Mouse (Mus musculus): Measurements from ENCODE around the gene Meiob. TPM values are rescaled to one million over a fixed set of nuclear protein-coding genes. Genes with fewer than 3 reads are reported as not detected.

Meiob gene
- total and polyA plus RNA-seq, 2 experiments from 2014 or later, result 0.12 TPM; not detected in 1

DNA sequence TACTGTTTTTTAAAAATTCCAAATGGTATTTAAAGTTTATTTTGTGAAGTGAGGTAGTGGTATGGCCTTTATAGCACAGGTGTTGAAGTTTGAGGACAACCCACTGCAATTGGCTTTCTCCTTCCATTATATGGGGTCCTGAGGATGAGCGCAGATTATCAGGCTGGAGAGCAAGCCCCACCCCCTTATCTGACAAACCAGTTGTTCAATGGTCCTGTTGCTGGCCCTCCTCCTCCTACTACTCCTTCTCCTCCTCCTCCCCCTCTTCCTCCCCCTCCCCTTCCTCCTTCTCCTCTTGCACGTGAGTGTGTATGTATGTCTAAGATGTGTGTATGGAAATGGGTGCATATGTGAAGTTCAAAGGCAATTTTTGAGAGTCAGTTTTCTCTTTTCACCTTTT, 8.1 kb downstream of the Meiob start:
- TF ChIP-seq CTCF (IDR thresholded peaks at IDR 0.05), result no peak
- no peak for ATAC-seq (ENCODE audit: low FRiP score)
- Histone ChIP-seq H3K27me3 (ENCODE audit: insufficient read depth, low read length) (peaks cover 3% of the 10 kb centered on the region; the same call in 1 of the 2 replicates), H3K9me3 (ENCODE audit: low read length) (no peaks in the 10 kb centered on the region), H3K4me2 (ENCODE audit: low read depth, low read length, poor library complexity, severe bottlenecking) (no peak overlapping the region), H3K4me3 (ENCODE audit: low read depth, low read length) (no peak overlapping the region), H3K27ac (ENCODE audit: low read depth, low read length) (no peak overlapping the region), H3K4me1 (ENCODE audit: insufficient read depth, low read length) (no peaks in the 10 kb centered on the region), H3K36me3 (ENCODE audit: insufficient read depth, low read length) (no peaks in the 10 kb centered on the region), H3K9ac (replicated peaks; ENCODE audit: low read length, poor library complexity, severe bottlenecking) (no peak overlapping the region)
- 34% methylated on average over 2 of the region's 2 CpGs for WGBS
- DNase-seq (ENCODE audit: low spot score), result no peak

DNA sequence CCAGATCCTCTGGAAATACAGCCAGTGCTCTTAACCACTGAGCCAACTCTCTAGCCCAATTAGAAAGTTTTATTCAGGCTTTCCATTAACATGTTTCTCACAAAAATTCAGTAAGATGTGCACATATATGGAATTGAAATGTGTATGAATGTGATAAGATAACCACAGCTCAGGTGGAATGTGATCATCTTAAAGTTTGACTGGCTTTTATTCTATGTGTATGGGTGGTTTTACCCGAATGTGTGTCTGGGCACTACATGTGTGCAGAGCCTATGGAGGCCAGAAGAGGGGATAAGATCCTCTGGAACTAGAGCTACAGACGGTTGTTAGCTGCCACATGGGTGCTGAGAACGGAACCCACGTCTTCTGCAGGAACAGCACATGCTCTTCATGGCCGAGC, 11.2 kb downstream of the Meiob start:
- DNase-seq (ENCODE audit: low spot score) (no peak), ATAC-seq (ENCODE audit: low FRiP score) (no peak)
- Histone ChIP-seq H3K27ac (ENCODE audit: low read depth, low read length) (no peak overlapping the region), H3K27me3 (ENCODE audit: insufficient read depth, low read length) (0 out of 2 replicates have a peak, but pooled peaks cover 3% of the 10 kb centered on the region), H3K9ac (replicated peaks; ENCODE audit: low read length, poor library complexity, severe bottlenecking) (no peak overlapping the region), H3K36me3 (ENCODE audit: insufficient read depth, low read length) (no peaks in the 10 kb centered on the region), H3K4me3 (ENCODE audit: low read depth, low read length) (no peak overlapping the region), H3K9me3 (ENCODE audit: low read length) (no peaks in the 10 kb centered on the region), H3K4me2 (ENCODE audit: low read depth, low read length, poor library complexity, severe bottlenecking) (no peak overlapping the region), H3K4me1 (ENCODE audit: insufficient read depth, low read length) (no peaks in the 10 kb centered on the region)
- WGBS, result 80% methylated on average over 5 of the region's 5 CpGs
- TF ChIP-seq CTCF (IDR thresholded peaks at IDR 0.05), result no peak

DNA sequence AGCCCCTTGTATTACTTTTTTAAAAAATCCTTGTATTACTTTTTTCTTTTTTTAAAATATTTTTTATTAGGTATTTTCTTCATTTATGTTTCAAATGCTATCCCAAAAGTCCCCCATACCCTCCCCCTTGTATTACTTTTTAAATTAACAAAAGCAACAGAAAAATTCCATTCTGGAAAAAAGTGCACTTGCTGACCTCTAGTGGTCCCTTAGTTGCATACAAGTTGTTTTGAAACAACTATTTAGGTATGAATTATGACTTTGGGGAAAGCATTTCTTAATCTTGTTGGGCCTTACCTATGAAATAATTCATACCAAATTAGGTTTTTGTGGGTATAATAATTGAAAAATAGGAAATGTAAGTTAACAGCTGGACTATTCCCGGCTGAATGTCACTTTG, 13.4 kb downstream of the Meiob start:
- no peaks in the 10 kb centered on the region for H3K9me3 ChIP-seq (ENCODE audit: low read length)
- DNase-seq (ENCODE audit: low spot score) (peak; percentile 15), ATAC-seq (ENCODE audit: low FRiP score) (no peak)
- H3K36me3 ChIP-seq (ENCODE audit: insufficient read depth, low read length), result no peaks in the 10 kb centered on the region
- no peak overlapping the region for H3K27ac ChIP-seq (ENCODE audit: low read depth, low read length)
- peak; percentile 69 for TF ChIP-seq CTCF (IDR thresholded peaks at IDR 0.05)
- H3K4me3 ChIP-seq (ENCODE audit: low read depth, low read length), result no peak overlapping the region
- no peak overlapping the region for H3K4me2 ChIP-seq (ENCODE audit: low read depth, low read length, poor library complexity, severe bottlenecking)
- no peak overlapping the region for H3K9ac ChIP-seq (replicated peaks; ENCODE audit: low read length, poor library complexity, severe bottlenecking)
- WGBS, result 44% methylated on average over 1 of the region's 1 CpGs
- H3K4me1 ChIP-seq (ENCODE audit: insufficient read depth, low read length), result no peaks in the 10 kb centered on the region
- H3K27me3 ChIP-seq (ENCODE audit: insufficient read depth, low read length), result 0 out of 2 replicates have a peak, but pooled peaks cover 5% of the 10 kb centered on the region

DNA sequence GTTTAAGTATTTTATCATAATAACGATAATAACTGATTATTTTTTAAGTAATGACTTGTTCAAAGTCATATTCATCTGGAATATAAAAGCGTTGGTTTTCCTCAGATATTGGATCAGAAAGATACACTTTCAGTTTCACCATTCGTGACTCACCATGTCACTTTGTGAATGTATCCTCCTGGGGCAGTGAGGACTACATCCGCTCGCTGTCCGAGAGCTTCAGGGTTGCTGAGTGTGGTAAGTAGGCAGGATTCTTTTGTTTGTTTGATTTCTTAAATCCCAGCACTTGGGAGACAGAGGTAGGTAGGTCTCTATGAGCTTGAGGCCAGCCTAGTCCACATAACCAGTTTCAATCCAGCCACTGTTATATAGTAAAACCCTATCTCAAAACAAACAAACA, 14.1 kb downstream of the Meiob start:
- Histone ChIP-seq H3K9me3 (ENCODE audit: low read length) (no peaks in the 10 kb centered on the region), H3K9ac (replicated peaks; ENCODE audit: low read length, poor library complexity, severe bottlenecking) (no peak overlapping the region), H3K4me2 (ENCODE audit: low read depth, low read length, poor library complexity, severe bottlenecking) (no peak overlapping the region), H3K4me3 (ENCODE audit: low read depth, low read length) (no peak overlapping the region), H3K27me3 (ENCODE audit: insufficient read depth, low read length) (0 out of 2 replicates have a peak, but pooled peaks cover 5% of the 10 kb centered on the region), H3K4me1 (ENCODE audit: insufficient read depth, low read length) (no peaks in the 10 kb centered on the region), H3K27ac (ENCODE audit: low read depth, low read length) (no peak overlapping the region), H3K36me3 (ENCODE audit: insufficient read depth, low read length) (no peaks in the 10 kb centered on the region)
- no peak for TF ChIP-seq CTCF (IDR thresholded peaks at IDR 0.05)
- ATAC-seq (ENCODE audit: low FRiP score), result no peak
- DNase-seq (ENCODE audit: low spot score), result no peak
- WGBS, result 46% methylated on average over 6 of the region's 6 CpGs

DNA sequence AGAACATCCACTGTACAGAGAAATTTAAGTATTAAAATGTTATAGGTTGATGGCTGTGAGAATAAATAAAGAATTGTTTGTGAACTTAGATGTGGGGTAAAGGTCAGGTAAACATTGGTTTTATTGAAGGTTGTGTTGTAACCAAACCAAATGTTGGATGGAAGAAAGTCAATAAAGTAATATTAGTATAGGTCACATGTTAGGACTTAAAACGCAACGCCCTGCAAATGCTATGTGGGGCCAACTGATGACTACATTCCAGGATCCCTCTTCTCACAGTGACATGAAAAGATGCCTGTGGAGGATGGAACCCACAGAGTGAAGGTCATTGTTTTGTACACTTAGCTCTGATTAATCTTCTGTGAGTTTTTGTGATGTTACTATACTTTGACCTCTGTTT, 15.4 kb downstream of the Meiob start:
- TF ChIP-seq CTCF (IDR thresholded peaks at IDR 0.05), result no peak
- Histone ChIP-seq H3K27me3 (ENCODE audit: insufficient read depth, low read length) (0 out of 2 replicates have a peak, but pooled peaks cover 8% of the 10 kb centered on the region), H3K9me3 (ENCODE audit: low read length) (no peaks in the 10 kb centered on the region), H3K4me2 (ENCODE audit: low read depth, low read length, poor library complexity, severe bottlenecking) (no peak overlapping the region), H3K4me1 (ENCODE audit: insufficient read depth, low read length) (no peaks in the 10 kb centered on the region), H3K27ac (ENCODE audit: low read depth, low read length) (no peak overlapping the region), H3K36me3 (ENCODE audit: insufficient read depth, low read length) (no peaks in the 10 kb centered on the region), H3K4me3 (ENCODE audit: low read depth, low read length) (no peak overlapping the region), H3K9ac (replicated peaks; ENCODE audit: low read length, poor library complexity, severe bottlenecking) (no peak overlapping the region)
- WGBS, result 69% methylated on average over 2 of the region's 2 CpGs
- ATAC-seq (ENCODE audit: low FRiP score), result no peak
- no peak for DNase-seq (ENCODE audit: low spot score)

DNA sequence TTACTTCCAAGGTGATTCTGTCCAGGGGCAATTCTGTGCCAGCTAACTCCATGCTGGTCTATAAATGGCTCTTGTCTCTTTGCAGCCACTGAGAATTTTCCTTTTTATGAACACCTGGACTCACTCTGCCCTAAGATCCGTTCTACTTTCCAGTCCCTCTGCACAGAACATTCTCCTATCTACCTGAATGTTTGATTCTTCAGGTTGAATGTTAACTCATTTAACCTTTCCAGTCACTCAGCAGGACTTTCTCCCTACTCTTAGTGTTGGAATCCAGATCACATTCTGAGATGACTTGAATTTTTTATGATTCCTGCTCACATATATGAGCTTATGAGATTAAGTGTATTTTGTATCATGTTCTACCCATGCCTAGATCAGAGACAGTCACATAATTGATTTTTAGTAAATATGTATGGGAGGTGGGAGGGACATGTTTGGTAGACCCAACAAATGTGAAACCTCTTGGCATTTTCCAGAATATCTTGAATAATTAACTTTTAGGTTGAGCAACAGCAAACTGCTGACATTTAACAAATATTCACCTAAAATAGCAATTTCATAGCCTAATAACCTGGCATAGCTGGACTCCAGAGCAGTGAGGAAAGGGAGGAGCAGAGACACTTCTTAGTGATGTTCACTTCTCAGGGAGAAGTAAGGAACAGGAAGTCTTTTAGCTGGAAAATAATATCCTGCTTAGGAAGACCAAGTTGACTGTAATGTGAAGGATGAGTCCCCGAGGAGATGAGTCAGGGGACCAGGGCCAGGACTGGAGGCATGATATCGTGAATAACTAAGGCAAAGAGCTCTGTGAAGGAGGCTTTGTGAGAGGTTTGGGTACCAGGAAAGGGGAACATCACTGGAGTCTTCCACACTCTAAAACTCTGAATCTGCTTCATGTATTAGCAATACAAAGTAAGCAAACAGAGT, 17.5 kb downstream of the Meiob start:
- 61% methylated on average over 3 of the region's 3 CpGs for WGBS
- Histone ChIP-seq H3K36me3 (ENCODE audit: insufficient read depth, low read length) (no peaks in the 10 kb centered on the region), H3K27me3 (ENCODE audit: insufficient read depth, low read length) (0 out of 2 replicates have a peak, but pooled peaks cover 8% of the 10 kb centered on the region), H3K9me3 (ENCODE audit: low read length) (no peaks in the 10 kb centered on the region), H3K4me1 (ENCODE audit: insufficient read depth, low read length) (no peaks in the 10 kb centered on the region), H3K4me2 (ENCODE audit: low read depth, low read length, poor library complexity, severe bottlenecking) (no peak overlapping the region), H3K27ac (ENCODE audit: low read depth, low read length) (no peak overlapping the region), H3K9ac (replicated peaks; ENCODE audit: low read length, poor library complexity, severe bottlenecking) (no peak overlapping the region), H3K4me3 (ENCODE audit: low read depth, low read length) (no peak overlapping the region)
- TF ChIP-seq CTCF (IDR thresholded peaks at IDR 0.05), result no peak
- ATAC-seq (ENCODE audit: low FRiP score) (no peak), DNase-seq (ENCODE audit: low spot score) (no peak)
